Comparison of ENCODE assay signal across 8 mouse cellular contexts in genomic region chr1:72253881-72254491, GRCm38 (mm10). TPM values are rescaled to one million over a fixed set of nuclear protein-coding genes. Genes with fewer than 3 reads are reported as not detected.
A peak's percentile ranks its signal among the peaks of the same experiment; 100 is the strongest.
DNase-seq lines count a peak whose midpoint lies in the region; ATAC-seq and TF ChIP-seq lines count a peak whose summit lies in the region.

No protein-coding gene starts in this region.

- no peak for TF ChIP-seq CTCF in ES-Bruce4 (IDR thresholded peaks at IDR 0.05; ENCODE audit: low read depth, low read length)

- 39% methylated on average over 11 of the region's 11 CpGs for WGBS in kidney, embryonic 14.5 days
- 34% methylated on average over 11 of the region's 11 CpGs for WGBS in intestine, embryonic 14.5 days
- 41% methylated on average over 11 of the region's 11 CpGs for WGBS in midbrain, embryonic 14.5 days

- TF ChIP-seq EP300 in ES-Bruce4 (IDR thresholded peaks at IDR 0.05; ENCODE audit: insufficient read depth, low read depth, low read length): no peak

- H3K9ac ChIP-seq in kidney, embryonic 14.5 days (ENCODE audit: low read depth, low read length): peak overlapping the region; percentile 69; the same call in 1 of the 2 replicates
- peak overlapping the region; percentile 29 for H3K9ac ChIP-seq in ES-Bruce4 (ENCODE audit: low read depth, poor library complexity, severe bottlenecking)
- 0 out of 2 replicates have a peak overlapping the region, but pooled peaks have one; percentile 6 for H3K9ac ChIP-seq in intestine, embryonic 14.5 days (ENCODE audit: low read length)
- peak overlapping the region; percentile 62; the same call in 1 of the 2 replicates for H3K9ac ChIP-seq in midbrain, embryonic 14.5 days (replicated peaks; ENCODE audit: low read length)

- H3K4me3 ChIP-seq in kidney, embryonic 14.5 days (ENCODE audit: low read length): peak overlapping the region; percentile 38
- H3K4me3 ChIP-seq in ES-Bruce4 (ENCODE audit: low read depth, low read length): no peak overlapping the region
- peak overlapping the region; percentile 42 for H3K4me3 ChIP-seq in intestine, embryonic 14.5 days (ENCODE audit: low read depth, low read length)
- H3K4me3 ChIP-seq in midbrain, embryonic 14.5 days (replicated peaks; ENCODE audit: low read depth, low read length): peak overlapping the region; percentile 38

- H3K27ac ChIP-seq in kidney, embryonic 14.5 days (ENCODE audit: low read depth, low read length): no peak overlapping the region
- H3K27ac ChIP-seq in ES-Bruce4 (ENCODE audit: insufficient read depth, low read length): peak overlapping the region; percentile 7; the same call in 1 of the 2 replicates
- H3K27ac ChIP-seq in intestine, embryonic 14.5 days (ENCODE audit: low read depth): peak overlapping the region; percentile 97; the same call in 1 of the 2 replicates
- peak overlapping the region; percentile 89; the same call in 1 of the 2 replicates for H3K27ac ChIP-seq in midbrain, embryonic 14.5 days (replicated peaks; ENCODE audit: low read depth, low read length)

- no peak for TF ChIP-seq POLR2A in ES-Bruce4 (IDR thresholded peaks at IDR 0.05; ENCODE audit: insufficient read depth, low read length)

- no peaks in the 10 kb centered on the region for H3K36me3 ChIP-seq in kidney, embryonic 14.5 days (ENCODE audit: control insufficient read depth, insufficient read depth, low read length)
- no peaks in the 10 kb centered on the region; the same call in 1 of the 2 replicates for H3K36me3 ChIP-seq in ES-Bruce4 (ENCODE audit: control insufficient read depth, insufficient read depth, low read length, poor library complexity, severe bottlenecking)
- H3K36me3 ChIP-seq in intestine, embryonic 14.5 days (ENCODE audit: control insufficient read depth, insufficient read depth, low read length): no peaks in the 10 kb centered on the region
- H3K36me3 ChIP-seq in midbrain, embryonic 14.5 days (ENCODE audit: control insufficient read depth, insufficient read depth, low read length): no peaks in the 10 kb centered on the region

- H3K4me2 ChIP-seq in kidney, embryonic 14.5 days (replicated peaks; ENCODE audit: low read depth, low read length): peak overlapping the region; percentile 62
- peak overlapping the region; percentile 61 for H3K4me2 ChIP-seq in intestine, embryonic 14.5 days (ENCODE audit: low read length)
- H3K4me2 ChIP-seq in midbrain, embryonic 14.5 days (ENCODE audit: low read length): peak overlapping the region; percentile 49

- 0 out of 2 replicates have a peak, but pooled peaks have one; percentile 7 for ATAC-seq in kidney, embryonic 14.5 days (ENCODE audit: low FRiP score, low TSS enrichment)
- no peak for ATAC-seq in intestine, embryonic 14.5 days (replicated peaks; ENCODE audit: low FRiP score, low TSS enrichment, low read depth)
- ATAC-seq in midbrain, embryonic 14.5 days (ENCODE audit: low FRiP score, low TSS enrichment): 0 out of 2 replicates have a peak, but pooled peaks have one; percentile 5

- DNase-seq in kidney, adult 11 months: no peak
- peak; percentile 16 for DNase-seq in cerebellum, postnatal 36 days
- DNase-seq in intestine, embryonic 14.5 days (ENCODE audit: low spot score): no peak
- DNase-seq in midbrain, embryonic 14.5 days: peak; percentile 48
- DNase-seq in adipocyte (ENCODE audit: low spot score): no peak
- DNase-seq in urinary bladder, postnatal 4 days (ENCODE audit: low spot score in 2 of 2): no peak

- H3K4me1 ChIP-seq in kidney, embryonic 14.5 days (ENCODE audit: control insufficient read depth, insufficient read depth, low read length): peaks cover 6% of the 10 kb centered on the region
- H3K4me1 ChIP-seq in ES-Bruce4 (ENCODE audit: control insufficient read depth, insufficient read depth, low read length): peaks cover 2% of the 10 kb centered on the region
- H3K4me1 ChIP-seq in intestine, embryonic 14.5 days (replicated peaks; ENCODE audit: control insufficient read depth, insufficient read depth, low read length): no peaks in the 10 kb centered on the region; the same call in 1 of the 2 replicates
- peaks cover 19% of the 10 kb centered on the region for H3K4me1 ChIP-seq in midbrain, embryonic 14.5 days (ENCODE audit: control insufficient read depth, insufficient read depth, low read length)

- H3K27me3 ChIP-seq in kidney, embryonic 14.5 days (ENCODE audit: control insufficient read depth, insufficient read depth, low read length): no peaks in the 10 kb centered on the region
- no peaks in the 10 kb centered on the region for H3K27me3 ChIP-seq in ES-Bruce4 (ENCODE audit: control insufficient read depth, insufficient read depth, low read length, poor library complexity, severe bottlenecking)
- no peaks in the 10 kb centered on the region for H3K27me3 ChIP-seq in intestine, embryonic 14.5 days (replicated peaks; ENCODE audit: control insufficient read depth, insufficient read depth, low read length)
- no peaks in the 10 kb centered on the region for H3K27me3 ChIP-seq in midbrain, embryonic 14.5 days (ENCODE audit: control insufficient read depth, insufficient read depth, low read length)

- no peaks in the 10 kb centered on the region for H3K9me3 ChIP-seq in kidney, embryonic 14.5 days (ENCODE audit: control insufficient read depth, low read length)
- no peaks in the 10 kb centered on the region for H3K9me3 ChIP-seq in ES-Bruce4 (replicated peaks; ENCODE audit: control insufficient read depth, insufficient read depth, low read length, poor library complexity, severe bottlenecking)
- H3K9me3 ChIP-seq in intestine, embryonic 14.5 days (ENCODE audit: control insufficient read depth, low read length): no peaks in the 10 kb centered on the region
- H3K9me3 ChIP-seq in midbrain, embryonic 14.5 days (ENCODE audit: control insufficient read depth, low read length): no peaks in the 10 kb centered on the region

RNA-seq across cellular contexts. Expression of gene Pecr, which starts 30.1 kb away (rescaled TPM):
- polyA plus RNA-seq in kidney, embryonic 14.5 days (2014; fragmentation: Nextera tagmentation; extraction: Ambion mirVana): 43.3 and 46.0 TPM in 2 replicates
- polyA plus RNA-seq in ES-Bruce4 (2011; ENCODE audit: insufficient read depth, insufficient read length, low read depth, missing spikeins): 61.1 and 67.1 TPM in 2 replicates
- polyA plus RNA-seq in intestine, embryonic 14.5 days (2014; fragmentation: Nextera tagmentation; extraction: Ambion mirVana): 41.3 and 46.1 TPM in 2 replicates
- 6.3 and 7.7 TPM in 2 replicates for polyA plus RNA-seq in midbrain, embryonic 14.5 days (2014; fragmentation: Nextera tagmentation; extraction: Ambion mirVana)

RNA-seq across cellular contexts. Expression of gene Tmem169, which starts 30.2 kb away (rescaled TPM):
- 1.8 and 3.3 TPM in 2 replicates for polyA plus RNA-seq in kidney, embryonic 14.5 days (2014; fragmentation: Nextera tagmentation; extraction: Ambion mirVana)
- 0.67 and 1.3 TPM in 2 replicates for polyA plus RNA-seq in ES-Bruce4 (2011; ENCODE audit: insufficient read depth, insufficient read length, low read depth, missing spikeins)
- polyA plus RNA-seq in intestine, embryonic 14.5 days (2014; fragmentation: Nextera tagmentation; extraction: Ambion mirVana): 4.2 TPM in 2 replicates
- polyA plus RNA-seq in midbrain, embryonic 14.5 days (2014; fragmentation: Nextera tagmentation; extraction: Ambion mirVana): 33.9 and 36.0 TPM in 2 replicates

RNA-seq across cellular contexts. Expression of gene Mreg, which starts 41.9 kb away (rescaled TPM):
- polyA plus RNA-seq in kidney, embryonic 14.5 days (2014; fragmentation: Nextera tagmentation; extraction: Ambion mirVana): 5.1 and 6.2 TPM in 2 replicates
- 90.7 and 95.8 TPM in 2 replicates for polyA plus RNA-seq in ES-Bruce4 (2011; ENCODE audit: insufficient read depth, insufficient read length, low read depth, missing spikeins)
- 9.6 and 12.4 TPM in 2 replicates for polyA plus RNA-seq in intestine, embryonic 14.5 days (2014; fragmentation: Nextera tagmentation; extraction: Ambion mirVana)
- polyA plus RNA-seq in midbrain, embryonic 14.5 days (2014; fragmentation: Nextera tagmentation; extraction: Ambion mirVana): 1.9 and 2.3 TPM in 2 replicates

RNA-seq across cellular contexts. Expression of gene Xrcc5, which starts 53.2 kb away (rescaled TPM):
- polyA plus RNA-seq in kidney, embryonic 14.5 days (2014; fragmentation: Nextera tagmentation; extraction: Ambion mirVana): 59.5 and 72.0 TPM in 2 replicates
- 83.6 and 87.5 TPM in 2 replicates for polyA plus RNA-seq in ES-Bruce4 (2011; ENCODE audit: insufficient read depth, insufficient read length, low read depth, missing spikeins)
- 41.0 and 47.8 TPM in 2 replicates for polyA plus RNA-seq in intestine, embryonic 14.5 days (2014; fragmentation: Nextera tagmentation; extraction: Ambion mirVana)
- polyA plus RNA-seq in midbrain, embryonic 14.5 days (2014; fragmentation: Nextera tagmentation; extraction: Ambion mirVana): 12.8 and 21.9 TPM in 2 replicates

Comparison
In these comparisons a context has a peak if more than half of its experiments do, and no peak if none do; other contexts are left out.
1. H3K9ac ChIP-seq: peak in every context shown above with its lines; median percentile 69 in kidney, embryonic 14.5 days; 62 in midbrain, embryonic 14.5 days; 29 in ES-Bruce4; 6 in intestine, embryonic 14.5 days.
2. DNase-seq: peak in cerebellum, postnatal 36 days (2 of 2) and midbrain, embryonic 14.5 days (single experiment); none in kidney, adult 11 months (single experiment), intestine, embryonic 14.5 days (single experiment), adipocyte (single experiment) and urinary bladder, postnatal 4 days (0 of 2).
3. Peak in every context shown above with its lines, with median percentiles within 50 percentile points of each other: H3K4me2 ChIP-seq.